10 mouse cellular contexts compared by ENCODE assay signal in the genomic region with DNA sequence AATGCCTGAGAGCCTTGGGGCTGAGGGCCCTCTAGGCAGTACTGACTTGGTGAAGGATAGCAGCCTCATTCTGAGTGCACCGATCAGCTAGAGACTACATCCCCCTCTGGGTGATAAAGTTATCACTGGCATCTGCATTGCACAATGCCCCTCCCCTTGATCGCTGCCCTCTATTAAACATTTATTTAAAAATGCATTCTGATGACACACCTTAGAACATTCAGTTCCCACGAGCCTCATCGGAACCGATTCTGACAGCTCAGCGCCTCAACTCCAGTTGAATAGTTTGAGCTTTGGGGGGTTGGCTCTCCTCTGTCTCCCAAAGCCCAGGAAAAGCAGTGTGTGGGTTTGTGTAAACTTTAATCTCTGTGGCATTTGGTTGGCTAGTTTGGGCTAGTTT.
"Had no signal": no experiment of that assay in that cellular context is flagged by ENCODE, and none has a peak within 500 bp of the region (broad histone marks: within the 10 kb centered on the region; RNA-seq: fewer than 3 reads in every experiment).

No protein-coding gene starts in this region.

- H3K36me3 ChIP-seq: intestine, embryonic 15.5 days; limb, embryonic 13.5 days; liver, embryonic 13.5 days; midbrain, embryonic 13.5 days had no signal

- H3K9ac ChIP-seq: hindbrain, embryonic 14.5 days; intestine, embryonic 15.5 days; limb, embryonic 13.5 days; liver, embryonic 13.5 days; midbrain, embryonic 13.5 days had no signal

- DNase-seq: left cerebral cortex, postnatal 4 days; liver, embryonic 13.5 days; lung, adult 18-20 months; right cerebral cortex, adult 18-20 months; right cerebral cortex, postnatal 25 days; thymus, postnatal 36 days had no signal

- H3K27ac ChIP-seq: hindbrain, embryonic 14.5 days; intestine, embryonic 15.5 days; limb, embryonic 13.5 days; liver, embryonic 13.5 days; midbrain, embryonic 13.5 days had no signal

- ATAC-seq: intestine, embryonic 15.5 days; midbrain, embryonic 13.5 days had no signal

- H3K9me3 ChIP-seq: intestine, embryonic 15.5 days; limb, embryonic 13.5 days; liver, embryonic 13.5 days; midbrain, embryonic 13.5 days had no signal

- H3K4me2 ChIP-seq: hindbrain, embryonic 14.5 days; intestine, embryonic 15.5 days; limb, embryonic 13.5 days; liver, embryonic 13.5 days; midbrain, embryonic 13.5 days had no signal

- H3K4me3 ChIP-seq: intestine, embryonic 15.5 days; limb, embryonic 13.5 days; liver, embryonic 13.5 days; midbrain, embryonic 13.5 days had no signal
